Mouse (Mus musculus) urinary bladder, adult 18-20 months (tissue): ENCODE data around the gene Tuba3b.

ENCODE experiments used
- DNase-seq, 2 experiments: peaks; one replicate each; pipeline ENCODE4 v3.0.0; 2022; ENCODE audit warnings: low spot score in 2 of 2, mixed read lengths in 2 of 2

The Tuba3b gene

DNA sequence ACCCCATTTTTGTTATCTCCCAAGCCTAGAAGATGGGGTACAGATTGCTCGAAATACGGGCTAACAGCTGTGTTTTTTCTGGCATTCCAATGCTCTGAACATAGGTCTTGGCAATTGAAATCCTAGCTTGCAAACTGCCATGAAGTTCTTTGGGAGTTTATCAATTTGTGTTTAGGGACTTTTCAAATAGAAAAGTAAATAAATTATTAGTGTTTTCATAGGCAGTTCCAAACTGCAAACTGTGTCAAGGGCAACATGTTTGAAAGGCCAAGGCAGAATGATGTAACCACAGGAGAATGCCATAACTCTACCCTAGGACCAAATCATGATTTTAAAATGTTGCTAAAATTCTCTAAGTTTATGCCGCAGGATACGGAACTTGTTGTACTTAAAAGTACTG lies 7.8 kb upstream of the Tuba3b start:
- DNase-seq: no peak

DNA sequence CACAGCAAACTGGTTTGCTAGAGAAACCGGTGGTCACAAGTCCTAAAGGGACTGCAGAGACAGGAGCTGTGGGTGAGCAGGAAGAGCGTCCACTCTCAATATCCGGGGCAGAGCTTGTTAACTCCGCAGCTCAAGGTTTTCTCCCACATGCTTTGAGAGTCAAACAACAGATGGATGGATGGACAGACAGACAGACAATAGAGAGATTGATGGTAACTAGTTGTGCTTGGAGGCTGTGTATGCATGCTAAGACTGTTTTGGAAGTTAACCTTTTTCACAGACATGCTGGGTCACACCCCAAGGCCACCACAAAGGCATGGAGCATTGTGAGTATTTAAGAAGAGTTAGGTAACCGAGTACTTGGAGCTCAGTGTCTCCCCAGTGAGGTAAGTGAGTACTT lies 6.9 kb upstream of the Tuba3b start:
- no peak for DNase-seq

DNA sequence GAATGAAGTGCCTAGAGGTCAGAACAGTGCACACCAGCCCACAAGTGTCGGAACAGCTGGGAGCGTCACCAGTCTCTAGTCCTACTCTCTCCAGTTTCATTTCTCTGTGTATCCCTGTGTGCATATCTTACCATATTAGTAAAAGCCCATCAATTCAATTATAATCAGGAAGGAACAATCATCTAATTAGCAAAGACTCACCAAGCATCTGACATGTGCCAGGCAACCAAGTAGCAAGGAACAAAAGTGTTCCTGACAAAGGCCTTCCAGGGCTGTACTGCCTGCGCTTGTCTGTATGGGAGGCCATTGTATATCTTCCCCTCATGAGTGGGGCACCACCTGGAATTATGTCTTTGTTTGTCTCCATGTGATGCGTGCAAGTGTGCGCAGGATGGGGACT lies 4.7 kb upstream of the Tuba3b start:
- no peak for DNase-seq

DNA sequence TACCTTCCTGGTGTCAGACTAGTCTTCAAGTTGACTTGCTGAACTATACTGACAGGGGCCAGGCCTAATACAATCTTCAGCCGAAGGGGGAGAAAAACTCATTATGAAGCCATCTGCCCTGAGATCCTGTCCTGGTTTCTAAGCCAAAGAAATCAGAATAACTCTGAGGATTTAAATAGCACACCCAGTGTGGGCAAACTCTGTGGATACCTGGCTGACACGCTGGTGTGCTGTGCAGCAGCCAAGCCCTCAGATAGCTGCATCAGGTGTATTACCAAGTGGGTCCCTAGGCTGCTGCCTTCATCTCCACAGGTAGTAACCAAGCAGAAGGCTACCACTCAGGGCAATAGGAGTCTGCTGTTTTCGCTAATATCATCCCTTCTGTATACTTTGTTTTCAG lies 2.9 kb upstream of the Tuba3b start:
- DNase-seq: no peak

DNA sequence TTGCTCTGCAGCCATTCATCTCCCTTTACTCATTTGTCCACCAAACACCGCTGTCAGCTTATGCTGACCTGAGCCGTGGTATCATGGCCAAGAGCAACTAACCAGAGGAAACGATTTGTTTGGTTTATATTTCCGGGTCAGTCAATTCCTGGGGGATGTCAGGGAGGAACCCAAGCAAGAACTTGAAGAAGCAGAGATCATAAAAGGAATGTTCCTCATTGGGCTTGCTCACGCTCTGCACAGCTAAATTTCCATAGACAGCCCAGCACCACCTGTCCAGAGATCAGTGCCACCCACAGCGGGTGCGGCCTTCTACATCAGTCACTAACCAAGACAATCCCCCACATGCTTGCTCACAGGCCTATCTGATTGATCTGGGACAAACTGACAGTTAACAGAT lies 1.3 kb upstream of the Tuba3b start, which contains the start of gene Lmntd1:
Gene Lmntd1 (minus strand): TSS at position 101 of the 400 bp plus-strand sequence.
- no peak for DNase-seq

DNA sequence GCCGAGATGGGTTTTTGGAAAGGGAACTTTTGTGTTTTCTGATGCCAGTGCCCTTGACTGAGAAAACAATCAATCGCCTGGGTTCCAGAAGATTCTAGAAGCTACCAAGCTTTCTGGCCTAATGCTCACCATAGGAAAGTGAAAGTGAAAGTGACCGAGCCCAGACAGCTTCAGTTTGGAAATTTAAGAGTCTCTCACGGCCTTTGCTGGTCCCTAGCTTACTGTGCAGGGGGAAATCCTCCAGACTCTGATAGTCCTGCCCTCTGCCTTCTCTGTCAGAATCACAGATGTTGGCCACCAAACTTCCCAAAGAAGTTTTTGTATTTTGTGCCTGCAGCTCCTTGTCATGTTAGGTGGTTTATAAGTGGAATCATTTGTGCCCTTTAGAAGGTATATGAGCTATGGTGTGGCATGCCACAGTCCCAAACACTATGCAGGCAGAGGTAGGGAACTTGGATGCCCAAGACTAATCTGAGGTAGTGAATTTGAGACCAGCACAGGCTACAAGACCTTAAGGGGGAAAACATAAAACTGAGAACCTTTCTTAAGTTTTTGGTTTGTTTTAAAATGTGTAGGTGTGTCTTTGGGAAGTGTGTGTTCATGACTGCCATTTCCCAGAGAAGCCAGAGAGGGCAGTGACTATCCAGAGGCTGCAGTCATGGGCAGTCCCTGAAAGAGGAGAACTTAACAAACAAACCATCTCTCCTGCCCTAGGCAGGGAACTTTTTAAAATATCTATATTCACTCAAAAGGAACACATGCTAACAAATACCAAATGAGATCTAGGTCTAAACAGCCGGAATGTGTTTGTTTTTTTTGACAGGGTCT lies 1.1 kb downstream of the Tuba3b start:
- DNase-seq: no peak

DNA sequence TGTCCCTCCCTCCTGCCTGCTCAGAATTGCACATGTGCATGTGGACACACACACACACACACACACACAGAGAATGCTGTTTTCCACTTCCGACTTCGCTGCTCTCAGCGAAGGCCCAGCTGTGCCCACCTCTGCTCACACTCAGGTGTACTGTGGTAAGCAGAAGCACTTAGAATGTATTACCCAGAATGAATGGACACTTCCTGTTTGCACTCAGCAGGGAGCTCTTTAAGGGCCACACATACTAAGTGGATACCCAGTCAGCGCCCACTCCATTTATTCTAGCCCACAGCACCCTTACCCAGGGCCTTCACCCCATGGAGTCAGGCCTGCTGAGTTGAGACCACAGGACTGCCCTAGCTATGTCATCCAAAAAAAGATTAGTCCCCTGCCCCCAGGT lies 7.6 kb downstream of the Tuba3b start:
- no peak for DNase-seq

DNA sequence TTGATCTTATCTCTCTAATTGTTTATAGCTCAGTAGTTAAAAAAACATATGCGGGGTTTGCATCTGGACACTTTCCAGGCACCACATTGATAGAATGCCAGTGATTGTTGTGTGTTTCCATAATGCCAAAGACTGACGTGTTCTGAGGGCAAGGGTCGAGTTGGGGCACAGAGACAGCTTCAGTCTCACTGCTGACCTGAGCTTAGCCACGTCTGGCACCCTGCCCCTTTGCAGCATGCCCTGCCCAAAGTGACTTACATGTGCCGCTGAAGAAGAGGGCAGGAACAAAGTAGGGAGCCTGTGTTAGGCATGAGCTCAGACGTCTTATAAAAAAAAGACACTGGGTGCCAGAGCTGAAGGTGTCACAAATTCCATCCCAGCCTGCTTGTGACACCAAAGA lies 14.7 kb downstream of the Tuba3b start:
- no peak for DNase-seq

DNA sequence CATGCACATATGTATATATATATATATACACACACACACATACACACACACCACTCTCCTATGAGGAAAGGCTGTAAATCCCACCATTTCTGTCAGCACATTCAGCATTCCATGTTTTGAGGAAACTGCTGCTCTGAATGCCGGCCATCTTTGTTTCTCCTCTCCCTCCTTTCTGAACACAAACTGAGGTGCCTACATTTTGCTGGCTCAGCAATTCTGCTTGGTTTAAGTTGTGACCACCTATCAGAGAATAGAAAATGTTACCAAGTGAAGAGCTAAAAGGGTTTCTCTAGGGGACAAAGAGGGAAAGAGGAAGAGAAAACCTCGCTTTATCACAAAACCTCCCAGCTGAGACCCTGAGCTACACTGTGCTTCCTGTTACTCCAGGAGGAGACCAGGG lies 18.9 kb downstream of the Tuba3b start:
- no peak for DNase-seq

DNA sequence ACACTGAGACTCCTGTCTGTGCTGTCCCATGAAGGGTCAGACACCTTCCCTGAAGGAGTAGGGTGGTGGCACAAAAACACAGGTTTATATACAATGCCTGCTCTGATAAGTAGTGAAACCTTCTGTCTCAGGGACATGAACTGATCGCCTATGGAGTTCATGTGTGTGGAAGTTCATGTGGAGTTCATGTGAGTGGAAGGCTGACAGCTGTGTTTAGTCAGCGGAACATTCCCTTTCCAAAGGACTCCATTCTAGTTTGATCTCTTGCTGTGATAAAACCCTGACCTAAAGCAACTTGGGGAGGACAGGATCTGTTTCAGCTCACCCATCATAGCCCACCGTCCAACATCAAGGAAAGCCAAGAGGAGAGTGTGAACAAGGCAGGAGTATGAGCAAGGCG lies 21.1 kb downstream of the Tuba3b start:
- no peak for DNase-seq

DNA sequence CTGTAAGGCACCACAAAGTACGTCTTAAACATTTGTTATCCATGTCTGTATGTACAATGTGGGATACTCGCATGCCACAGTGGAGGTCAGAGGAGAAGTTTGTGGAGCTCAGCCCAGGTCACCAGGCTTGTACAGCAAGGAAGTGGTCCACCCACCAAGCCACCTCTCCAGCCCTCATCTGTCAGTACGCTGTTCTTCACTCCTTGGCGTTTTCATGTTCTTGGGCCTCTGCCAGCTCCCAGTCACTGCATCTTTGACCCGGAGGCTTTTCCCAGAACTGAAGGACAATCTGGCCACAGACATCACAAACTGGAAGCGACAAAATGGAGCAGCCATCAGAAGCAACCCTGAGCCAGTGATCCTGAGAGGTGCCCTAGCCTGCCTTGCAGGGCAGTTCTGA lies 22.7 kb downstream of the Tuba3b start:
- no peak for DNase-seq

DNA sequence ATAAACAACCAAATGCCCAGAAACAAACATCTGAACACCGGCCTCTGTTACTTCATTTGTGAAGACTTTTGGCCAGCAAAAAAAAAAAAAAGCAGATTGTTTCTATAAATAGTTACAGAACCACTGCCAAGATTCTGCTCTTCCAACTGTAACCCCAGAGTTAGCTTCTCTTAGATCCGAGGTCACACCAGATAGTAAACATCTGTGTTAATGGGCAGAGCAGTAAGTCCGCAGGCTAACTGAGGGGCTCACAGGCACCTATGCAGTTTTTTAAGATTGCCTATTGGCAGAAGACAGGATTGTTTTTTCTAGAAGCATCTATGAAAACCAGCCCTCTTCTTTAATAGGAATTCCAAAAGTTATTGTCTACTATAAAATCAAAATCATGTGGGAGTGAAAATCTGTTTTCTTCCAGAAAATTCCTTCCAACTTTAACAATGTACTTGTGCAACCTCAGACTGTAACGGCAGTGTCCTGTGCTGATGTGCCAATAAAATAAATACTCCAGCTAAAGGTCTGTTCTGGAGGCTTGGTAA lies 25.5 kb downstream of the Tuba3b start:
- no peak for DNase-seq

DNA sequence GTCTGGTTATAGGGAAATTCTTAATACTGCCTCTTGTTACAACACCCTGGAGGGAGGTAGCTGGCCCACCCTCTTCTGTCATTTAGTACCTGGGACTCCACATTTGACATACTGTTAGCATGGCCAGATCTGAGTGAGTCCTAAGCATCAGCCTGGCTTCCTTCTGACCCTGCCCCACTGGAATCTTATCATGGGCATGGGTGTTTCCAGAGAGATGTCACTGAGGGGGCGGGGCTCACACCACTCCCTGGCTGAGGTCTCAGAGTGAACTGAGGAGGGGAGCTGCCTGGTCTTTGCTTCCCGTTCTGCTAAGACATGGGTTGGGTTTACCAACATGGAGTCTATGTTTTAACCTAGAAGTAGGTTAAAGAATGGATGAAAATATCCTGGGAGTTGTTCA lies 36.4 kb downstream of the Tuba3b start:
- no peak for DNase-seq

DNA sequence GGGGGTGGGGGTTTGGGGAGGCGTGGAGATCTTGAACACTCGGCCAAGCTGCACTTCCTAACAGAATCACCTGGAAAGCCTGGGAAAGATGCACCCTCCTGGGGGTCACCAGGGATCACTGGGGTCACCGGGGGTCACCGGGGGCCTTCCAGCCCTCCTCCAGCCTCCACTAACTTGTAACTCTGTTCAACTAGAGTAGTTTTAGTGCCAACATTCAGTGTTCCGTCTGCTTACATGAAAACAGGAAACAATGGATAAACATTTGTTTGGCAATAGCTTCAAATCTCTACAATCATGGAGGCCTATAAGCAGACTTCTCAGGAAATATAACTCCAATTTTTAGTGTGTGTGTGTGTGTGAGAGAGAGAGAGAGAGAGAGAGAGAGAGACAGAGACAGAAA lies 37.4 kb downstream of the Tuba3b start:
- no peak for DNase-seq

DNA sequence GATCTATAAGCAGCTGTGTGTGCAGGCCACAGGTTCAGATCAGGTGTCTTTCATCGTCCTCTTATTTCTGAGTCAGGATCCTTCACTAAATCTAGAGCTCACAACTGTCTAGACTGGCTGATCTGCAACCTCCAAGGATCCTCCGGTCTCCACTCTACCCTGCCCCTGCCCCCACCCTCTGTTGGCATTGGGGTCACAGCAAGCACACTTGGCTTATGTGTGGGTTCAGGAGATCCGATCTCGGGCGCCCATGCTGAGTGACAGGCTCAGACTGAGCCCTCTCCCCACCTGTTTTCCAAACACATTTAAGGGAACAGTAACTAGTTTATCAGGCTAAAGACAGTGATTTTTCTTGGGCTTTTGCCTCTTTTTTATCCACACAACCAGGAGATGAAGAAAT lies 38.1 kb downstream of the Tuba3b start:
- no peak for DNase-seq

DNA sequence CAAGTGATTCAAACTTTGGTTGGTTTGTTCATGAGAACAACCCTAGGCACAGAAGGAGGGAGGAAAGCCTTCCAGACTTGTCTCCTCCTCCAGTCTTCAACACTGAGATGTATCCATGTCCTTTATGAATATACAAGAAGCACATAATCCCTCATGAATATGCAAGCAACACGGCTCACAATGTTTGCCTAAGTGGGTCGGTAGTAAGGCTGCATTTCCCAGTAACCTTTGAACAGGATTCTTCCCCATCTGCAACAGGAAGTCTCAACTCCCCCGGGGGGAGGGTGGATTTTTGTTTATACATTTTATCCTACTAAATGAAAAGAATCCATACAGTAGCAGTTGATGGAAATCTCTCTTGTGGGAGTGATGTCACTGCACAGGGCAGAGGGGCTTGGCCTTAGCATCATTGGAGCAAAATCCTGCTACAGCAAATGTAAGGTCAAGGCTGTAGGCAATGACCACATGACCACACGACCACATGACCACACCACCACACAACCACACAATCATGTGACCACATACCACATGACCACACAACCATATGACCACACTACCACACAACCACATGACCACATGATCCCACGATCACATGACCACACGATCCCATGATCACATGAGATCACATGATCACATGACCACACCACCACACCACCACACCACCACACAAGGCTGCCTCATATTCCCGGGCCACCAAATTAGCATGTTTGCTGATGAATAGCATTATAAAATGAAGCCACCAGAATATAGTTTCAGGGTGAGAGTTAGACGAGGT lies 38.7 kb downstream of the Tuba3b start:
- no peak for DNase-seq

DNA sequence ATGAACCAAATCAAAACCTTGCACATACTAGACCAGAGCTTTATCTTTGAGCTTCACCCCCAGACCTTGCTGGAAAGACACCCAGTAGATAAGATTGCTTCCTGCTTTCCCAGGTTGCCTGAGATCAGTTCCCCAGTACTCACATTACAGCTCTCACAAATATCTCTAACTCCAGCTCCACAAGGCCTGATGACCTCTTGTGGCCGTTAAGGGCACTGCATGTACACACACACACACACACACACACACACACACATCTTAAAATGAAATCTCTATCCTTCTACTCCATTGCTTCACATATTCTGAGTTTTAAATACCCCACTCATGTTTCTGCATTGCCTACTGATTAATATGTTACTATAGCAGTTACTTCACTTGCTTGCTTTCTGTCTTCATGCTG lies 40.1 kb downstream of the Tuba3b start:
- no peak for DNase-seq

DNA sequence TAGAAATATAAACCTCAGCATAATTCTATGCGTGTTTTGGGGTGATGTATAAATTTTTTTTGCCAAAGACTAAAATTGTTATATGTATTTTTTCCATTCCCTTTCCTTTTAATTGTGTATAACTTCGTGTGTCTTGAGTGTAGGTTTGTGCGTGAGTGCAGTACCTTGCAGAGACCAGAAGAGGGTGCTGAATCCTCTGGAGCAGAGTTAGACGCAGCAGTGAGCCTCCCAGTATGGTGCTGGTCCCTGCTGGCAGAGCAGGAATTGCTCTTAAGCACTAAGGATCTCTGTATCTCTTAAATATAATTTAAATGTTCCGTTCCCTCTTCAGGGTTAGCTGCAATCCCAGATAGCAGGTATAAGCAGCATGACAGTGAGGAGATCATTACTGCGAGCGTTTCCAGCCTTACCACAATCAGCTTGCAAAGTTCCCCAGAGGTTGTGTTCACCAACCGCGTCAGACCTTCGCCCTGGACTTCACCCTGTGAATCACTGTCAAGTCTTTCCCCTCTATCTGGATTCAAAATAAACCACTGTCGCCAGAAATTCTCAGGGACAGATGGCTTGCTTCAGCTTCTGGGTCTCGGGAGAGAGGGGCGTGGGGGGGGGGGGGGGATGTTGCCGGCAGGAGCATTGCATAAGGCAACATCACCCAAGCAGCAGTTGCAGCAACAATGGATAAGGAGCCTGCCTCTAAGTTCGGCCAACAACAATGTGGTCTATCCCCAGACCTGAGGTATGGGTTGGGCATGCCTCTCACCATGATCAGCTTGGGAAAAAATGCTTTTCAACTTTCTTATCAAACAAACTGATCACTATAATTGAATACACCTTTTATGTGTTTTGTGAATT lies 41.4 kb downstream of the Tuba3b start:
- no peak for DNase-seq

DNA sequence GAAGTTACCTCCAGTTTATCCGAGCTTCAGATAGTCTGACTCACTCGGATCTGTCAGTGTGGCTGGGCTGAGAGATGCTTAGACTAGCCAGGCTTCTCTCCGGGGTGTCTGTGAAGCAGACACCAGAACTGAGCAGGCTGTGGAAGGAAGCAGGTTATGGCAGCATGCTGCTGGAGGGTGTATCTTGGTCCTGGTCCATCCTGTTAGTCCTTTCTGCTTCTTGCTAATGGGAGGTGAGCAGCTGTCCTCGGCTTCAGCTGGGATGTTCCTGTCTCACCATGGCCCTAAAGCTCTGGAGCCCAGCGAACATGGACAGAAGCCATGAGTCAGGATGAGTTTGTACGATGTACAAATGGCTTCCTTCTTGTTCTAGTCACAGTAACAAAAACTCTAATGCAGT lies 43.6 kb downstream of the Tuba3b start:
- no peak for DNase-seq

DNA sequence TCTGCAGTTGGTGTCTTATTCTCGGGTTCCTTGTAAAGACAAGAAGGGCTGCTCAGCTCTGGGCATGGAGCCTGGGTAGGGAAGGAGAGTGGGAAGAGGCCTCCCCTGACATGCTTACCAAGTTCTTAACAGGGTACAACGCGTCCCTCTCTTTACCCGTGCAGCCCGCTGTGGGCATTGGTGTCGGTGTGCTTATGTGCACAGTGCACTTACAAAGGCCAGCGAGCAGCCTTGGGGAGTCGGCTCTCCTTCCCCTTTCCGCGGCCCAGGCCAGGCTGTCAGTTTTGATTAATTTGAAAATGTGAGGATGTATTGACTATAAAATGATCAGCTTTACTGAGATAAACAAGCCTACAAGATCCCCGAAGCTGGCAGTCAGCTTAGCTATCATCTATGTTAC lies 45.4 kb downstream of the Tuba3b start:
- no peak for DNase-seq

DNA sequence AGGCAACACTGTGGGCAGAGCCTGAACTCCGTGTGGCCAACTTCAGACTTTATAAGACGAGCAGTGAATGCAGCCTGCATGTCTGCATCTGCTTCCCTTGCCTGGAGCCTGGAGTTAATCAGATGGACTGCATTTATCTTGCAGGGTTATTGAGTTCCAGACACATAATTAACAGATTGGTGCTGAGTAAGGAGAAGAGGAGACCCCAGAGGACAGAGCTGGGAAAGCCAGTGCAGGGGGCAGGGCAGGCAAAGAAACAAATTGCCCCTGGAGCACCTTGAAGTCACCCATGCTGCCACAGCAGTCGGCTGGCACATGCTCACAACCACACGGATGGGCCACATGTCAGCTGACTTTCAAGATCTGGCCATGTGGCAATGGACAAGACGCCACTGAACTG lies 48.7 kb downstream of the Tuba3b start:
- no peak for DNase-seq

DNA sequence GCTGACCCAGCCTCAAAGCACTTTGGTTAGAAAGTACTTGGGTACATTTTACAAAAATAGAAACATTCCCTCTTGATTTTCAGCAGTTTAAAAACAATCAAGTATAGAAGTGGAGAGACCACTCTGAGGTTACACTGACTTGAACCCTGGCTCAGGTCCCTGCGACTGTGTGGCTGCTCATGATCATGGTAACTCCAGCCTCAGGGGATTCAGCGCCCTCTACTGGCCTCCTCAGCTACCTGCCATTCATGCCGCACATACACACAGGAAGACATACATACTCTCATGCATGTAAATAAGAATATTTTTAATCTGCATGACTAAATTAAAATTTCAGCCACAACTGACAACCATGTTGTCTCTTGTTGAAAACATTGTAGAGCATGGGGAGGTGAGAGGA lies 50.2 kb downstream of the Tuba3b start:
- DNase-seq: no peak
